Mouse (Mus musculus) lung, adult 2 months (tissue): ENCODE data around the gene Tubgcp5. TPM values are rescaled to one million over a fixed set of nuclear protein-coding genes. Genes with fewer than 3 reads are reported as not detected.

Source experiments
- DNase-seq: peaks from one replicate; pipeline ENCODE4 v3.0.0; 2022
- H3K4me1 ChIP-seq: fragments of 200-500 bp; 2 replicates; pipeline ENCODE4 v1.6.1; 2011; ENCODE audit warnings: low read length; ENCODE audit not compliant: control insufficient read depth, insufficient read depth
- H3K4me3 ChIP-seq: fragments of 200-500 bp; replicated peaks from 2 replicates; pipeline ENCODE3; 2011; ENCODE audit warnings: low read depth, mild to moderate bottlenecking, control low read depth, low read length; ENCODE audit errors: extremely low read depth
- CTCF ChIP-seq: fragments of 200-500 bp; IDR thresholded peaks from 2 replicates; pipeline ENCODE4 v1.5.1; 2011; ENCODE audit warnings: mild to moderate bottlenecking, low read length, control low read depth; ENCODE audit not compliant: insufficient read depth
- POLR2A ChIP-seq: fragments of 200-500 bp; IDR thresholded peaks from 2 replicates; pipeline ENCODE4 v1.6.1; 2011; ENCODE audit warnings: low read depth, mild to moderate bottlenecking, control low read depth, low read length, borderline replicate concordance; ENCODE audit errors: extremely low read depth
- WGBS: fragments of 180-500 bp; shearing (Covaris S2); methylation state at CpG from one replicate; pipeline ENCODE4 v1.1.7; 2018; 5-methylcytosine and 5-hydroxymethylcytosine counted together
- polyA plus RNA-seq: library from polyadenylated mRNA; depleted of rRNA; stranded (reverse); fragments of >200 nt; gene quantifications from 2 replicates; pipeline ENCODE4 v1.2.3, GENCODE M21; 2012; rRNA removed

Tubgcp5 gene
- polyA plus RNA-seq, 1 experiment = 3.6 TPM

DNA sequence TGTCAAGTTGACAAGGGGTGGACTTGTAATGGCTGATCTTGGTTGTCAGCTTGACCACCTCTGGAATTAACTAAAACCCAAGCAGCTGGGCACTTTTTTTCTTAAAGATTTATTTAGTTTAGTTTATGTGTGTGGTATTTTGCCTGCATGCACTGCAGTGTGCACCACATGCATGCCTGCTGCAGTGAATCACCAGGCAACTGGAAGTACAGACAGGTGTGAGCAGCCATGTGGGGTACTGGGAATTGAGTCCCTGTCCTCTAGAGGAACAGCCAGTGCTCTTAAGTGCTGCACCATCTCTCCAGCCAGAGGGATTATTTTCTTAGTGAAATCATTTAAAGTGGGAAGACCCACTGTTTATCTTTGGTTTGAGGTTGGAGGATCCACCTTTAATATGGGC lies 71.1 kb downstream of the Tubgcp5 start:
- DNase-seq = no peak
- no peak overlapping the region for H3K4me3 ChIP-seq
- peaks cover 1% of the 10 kb centered on the region for H3K4me1 ChIP-seq
- TF ChIP-seq POLR2A = no peak
- no peak for TF ChIP-seq CTCF

GRCm38 (mm10) chr7:55865750-55866416 lies 71.9 kb downstream of the Tubgcp5 start:
- WGBS = 57% methylated on average over 8 of the region's 8 CpGs
- Histone ChIP-seq H3K4me1 (peaks cover 3% of the 10 kb centered on the region), H3K4me3 (no peak overlapping the region)
- TF ChIP-seq POLR2A = no peak
- TF ChIP-seq CTCF = no peak
- DNase-seq = no peak

GRCm38 (mm10) chr7:55868247-55868646 lies 74.3 kb downstream of the Tubgcp5 start:
- WGBS = 61% methylated on average over 7 of the region's 7 CpGs
- no peak for DNase-seq
- no peak for TF ChIP-seq POLR2A
- TF ChIP-seq CTCF = no peak
- no peak overlapping the region for H3K4me3 ChIP-seq
- H3K4me1 ChIP-seq = peaks cover 3% of the 10 kb centered on the region

GRCm38 (mm10) chr7:55869220-55869619 lies 75.3 kb downstream of the Tubgcp5 start:
- H3K4me3 ChIP-seq = no peak overlapping the region
- 56% methylated on average over 3 of the region's 3 CpGs for WGBS
- peaks cover 3% of the 10 kb centered on the region for H3K4me1 ChIP-seq
- DNase-seq = no peak
- no peak for TF ChIP-seq CTCF
- TF ChIP-seq POLR2A = no peak

- H3K4me1 ChIP-seq = peaks cover 3% of the 10 kb centered on the region
- DNase-seq = no peak
- TF ChIP-seq CTCF = no peak
- no peak for TF ChIP-seq POLR2A
- WGBS = 82% methylated on average over 6 of the region's 6 CpGs
- no peak overlapping the region for H3K4me3 ChIP-seq
Observed at GRCm38 (mm10) chr7:55870340-55871020, 76.5 kb downstream of the Tubgcp5 start.

- DNase-seq = no peak
- no peak for TF ChIP-seq CTCF
- TF ChIP-seq POLR2A = no peak
- no peak overlapping the region for H3K4me3 ChIP-seq
- H3K4me1 ChIP-seq = peaks cover 3% of the 10 kb centered on the region; the same call in 1 of the 2 replicates
- WGBS = 75% methylated on average over 5 of the region's 5 CpGs
Observed at GRCm38 (mm10) chr7:55871476-55871875, 77.5 kb downstream of the Tubgcp5 start.

DNA sequence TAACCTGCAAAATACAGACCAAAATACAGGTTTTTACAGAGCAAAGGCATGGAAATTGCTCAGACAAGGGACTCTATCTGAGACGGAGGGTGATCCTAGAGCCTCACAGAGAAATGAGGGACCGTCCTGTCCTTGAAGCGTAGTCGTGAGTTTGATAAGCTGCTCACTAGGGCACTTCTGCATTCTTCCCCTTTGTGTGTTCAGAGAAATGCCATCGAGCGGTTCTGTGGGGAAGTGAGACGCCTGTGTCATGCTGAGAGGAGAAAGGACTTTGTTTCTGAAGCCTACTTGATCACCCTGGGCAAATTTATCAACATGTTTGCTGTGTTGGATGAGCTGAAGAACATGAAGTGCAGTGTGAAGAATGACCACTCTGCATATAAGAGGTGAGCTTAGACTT lies 80.7 kb downstream of the Tubgcp5 start:
- no peak for DNase-seq
- H3K4me1 ChIP-seq = 0 out of 2 replicates have a peak, but pooled peaks cover 3% of the 10 kb centered on the region
- WGBS = 79% methylated on average over 7 of the region's 7 CpGs
- H3K4me3 ChIP-seq = no peak overlapping the region
- TF ChIP-seq POLR2A (no peak), CTCF (no peak)

GRCm38 (mm10) chr7:55877721-55878120 lies 83.8 kb downstream of the Tubgcp5 start:
- WGBS = 59% methylated on average over 10 of the region's 10 CpGs
- Histone ChIP-seq H3K4me1 (no peaks in the 10 kb centered on the region), H3K4me3 (no peak overlapping the region)
- DNase-seq = no peak
- TF ChIP-seq POLR2A (no peak), CTCF (no peak)

- WGBS = 88% methylated on average over 9 of the region's 9 CpGs
- DNase-seq = no peak
- no peak for TF ChIP-seq POLR2A
- TF ChIP-seq CTCF = no peak
- Histone ChIP-seq H3K4me3 (no peak overlapping the region), H3K4me1 (no peaks in the 10 kb centered on the region)
Observed at GRCm38 (mm10) chr7:55880882-55881281, 86.9 kb downstream of the Tubgcp5 start.

Other genes with a start within 250 kb of the Tubgcp5 start
- 4.3 and 5.0 TPM in 2 replicates for gene Siglech, start 26.0 kb upstream of the Tubgcp5 start, polyA plus RNA-seq
- gene Cyfip1, start 47.6 kb downstream of the Tubgcp5 start, polyA plus RNA-seq = 46.5 and 66.8 TPM in 2 replicates
- gene Nipa2, start 168.3 kb downstream of the Tubgcp5 start, polyA plus RNA-seq = 11.8 and 21.2 TPM in 2 replicates
- gene Nipa1, start 225.8 kb downstream of the Tubgcp5 start, polyA plus RNA-seq = 9.6 and 11.8 TPM in 2 replicates